Mouse (Mus musculus) left cerebral cortex, postnatal 25 days (tissue): ENCODE data around the gene B4galnt2. TPM values are rescaled to one million over a fixed set of nuclear protein-coding genes. Genes with fewer than 3 reads are reported as not detected.
A peak's percentile ranks its signal among the peaks of the same experiment; 100 is the strongest.

Experiments
- DNase-seq, 2 experiments: peaks; one replicate each; pipeline ENCODE4 v3.0.0; 2022; ENCODE audit warnings: low spot score in 2 of 2, mixed read lengths in 1 of 2
- intact Hi-C: fragments of 180-260 bp; cut with DNase I; formaldehyde crosslinking; loops from one replicate; pipeline ENCODE4 v1.15.1; 2025
- microRNA-seq, 2 experiments: library from miRNA; unstranded; fragments of <30 nt; microRNA quantifications; one replicate each; pipeline ENCODE4 v1.2.0; 2022
- total RNA-seq, 2 experiments: library from RNA; stranded (reverse); gene quantifications; 2 replicates each; pipeline ENCODE4 v1.2.3; 2021

The B4galnt2 gene
- total RNA-seq, 2 experiments from 2014 or later: not detected

DNA sequence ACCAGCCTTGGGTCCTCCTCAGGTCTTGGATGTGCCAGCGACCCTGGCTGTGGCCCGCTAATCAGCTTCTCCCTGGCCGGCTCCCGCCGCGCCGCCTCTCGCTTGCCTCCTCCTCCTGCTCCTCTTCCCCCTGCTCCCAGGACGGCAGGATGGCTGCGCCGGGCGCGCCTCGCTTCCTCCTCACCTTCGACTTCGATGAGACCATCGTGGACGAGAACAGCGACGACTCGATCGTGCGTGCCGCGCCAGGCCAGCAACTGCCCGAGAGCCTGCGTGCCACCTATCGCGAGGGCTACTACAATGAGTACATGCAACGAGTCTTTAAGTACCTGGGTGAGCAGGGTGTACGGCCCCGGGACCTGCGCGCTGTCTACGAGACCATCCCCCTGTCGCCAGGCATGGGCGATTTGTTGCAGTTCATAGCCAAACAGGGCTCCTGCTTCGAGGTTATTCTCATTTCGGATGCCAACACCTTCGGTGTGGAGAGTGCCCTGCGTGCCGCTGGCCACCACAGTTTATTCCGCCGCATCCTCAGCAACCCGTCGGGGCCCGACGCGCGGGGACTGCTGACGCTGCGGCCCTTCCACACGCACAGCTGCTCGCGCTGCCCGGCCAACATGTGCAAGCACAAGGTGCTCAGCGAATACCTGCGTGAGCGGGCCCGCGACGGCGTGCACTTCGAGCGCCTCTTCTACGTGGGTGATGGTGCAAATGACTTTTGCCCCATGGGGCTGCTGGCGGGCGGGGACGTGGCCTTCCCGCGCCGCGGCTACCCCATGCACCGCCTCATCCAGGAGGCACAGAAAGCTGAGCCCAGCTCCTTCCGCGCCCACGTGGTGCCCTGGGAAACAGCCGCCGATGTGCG, 84.0 kb downstream of the B4galnt2 start:
- DNase-seq: no peak
- intact Hi-C loops: no loop called here

DNA sequence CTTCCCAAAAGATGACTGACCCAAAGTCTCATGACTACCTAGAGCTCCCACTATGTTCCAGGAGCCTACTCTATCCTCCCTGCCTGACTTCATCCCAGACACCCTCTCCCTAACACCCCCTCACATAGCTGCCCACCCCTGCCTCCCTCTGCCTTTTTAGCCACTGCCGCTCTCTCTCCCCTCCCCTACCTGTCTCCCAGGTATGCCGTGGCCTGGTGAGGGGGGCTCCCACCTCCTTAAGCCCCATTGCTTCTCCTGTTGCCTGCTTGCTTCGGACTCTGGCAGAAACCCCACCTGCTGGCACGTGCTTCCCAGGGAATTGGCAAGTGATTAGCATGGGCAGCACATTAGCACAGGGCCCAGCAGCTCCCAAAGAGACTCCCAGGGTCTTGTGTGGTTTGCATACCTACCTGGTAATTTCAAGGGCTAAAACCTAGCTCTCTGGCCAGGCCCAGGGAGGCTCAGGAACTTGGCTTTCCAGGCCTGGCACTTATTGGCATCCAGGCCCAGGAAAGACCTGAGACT, 85.1 kb downstream of the B4galnt2 start:
- no peak for DNase-seq
- intact Hi-C loops: loop anchor here (5.0 to 10.0 kb wide), 3 partner anchors 145 to 298 kb away; partner anchors contain the start of gene Snf8

DNA sequence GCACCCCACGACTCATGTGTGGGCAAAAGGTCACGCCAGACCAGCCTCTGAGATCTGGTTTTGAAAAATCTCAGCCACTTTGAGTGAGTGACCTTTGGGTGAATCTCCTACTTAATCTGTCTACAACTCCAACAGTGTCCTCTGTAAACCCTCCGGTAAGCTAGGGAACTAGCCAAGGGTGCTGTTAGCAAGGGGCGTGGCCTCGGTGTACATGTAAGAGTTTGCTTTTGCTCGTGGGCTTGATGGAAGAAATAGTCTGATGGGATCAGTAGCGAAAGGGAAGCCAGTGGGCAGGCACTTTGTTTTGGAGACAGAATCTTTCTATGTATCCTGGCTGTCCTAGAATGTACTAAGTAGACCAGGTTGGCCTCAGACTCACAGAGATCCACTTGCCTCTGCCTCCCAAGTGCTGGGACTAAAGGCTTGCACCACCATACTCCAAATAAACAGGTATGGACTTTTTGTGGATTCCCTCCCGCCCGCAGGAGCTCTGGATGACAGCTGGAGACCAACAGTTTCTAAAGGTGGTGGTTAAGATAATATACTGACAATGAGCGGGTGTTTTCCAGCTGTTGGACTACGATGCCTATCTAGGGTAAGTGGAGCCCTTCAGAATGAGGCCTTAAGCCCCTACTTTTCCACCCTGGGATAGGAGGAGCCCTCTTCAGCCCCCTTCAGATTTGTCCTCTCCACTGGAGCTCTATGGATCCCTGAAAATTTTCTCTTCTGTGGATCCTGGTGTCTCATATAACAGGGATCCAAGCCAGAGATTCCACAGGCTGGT, 86.3 kb downstream of the B4galnt2 start:
- no peak for DNase-seq
- intact Hi-C loops: loop anchor here (1.0 to 10.0 kb wide), 4 partner anchors 25 to 299 kb away; partner anchors contain the start of gene Snf8

DNA sequence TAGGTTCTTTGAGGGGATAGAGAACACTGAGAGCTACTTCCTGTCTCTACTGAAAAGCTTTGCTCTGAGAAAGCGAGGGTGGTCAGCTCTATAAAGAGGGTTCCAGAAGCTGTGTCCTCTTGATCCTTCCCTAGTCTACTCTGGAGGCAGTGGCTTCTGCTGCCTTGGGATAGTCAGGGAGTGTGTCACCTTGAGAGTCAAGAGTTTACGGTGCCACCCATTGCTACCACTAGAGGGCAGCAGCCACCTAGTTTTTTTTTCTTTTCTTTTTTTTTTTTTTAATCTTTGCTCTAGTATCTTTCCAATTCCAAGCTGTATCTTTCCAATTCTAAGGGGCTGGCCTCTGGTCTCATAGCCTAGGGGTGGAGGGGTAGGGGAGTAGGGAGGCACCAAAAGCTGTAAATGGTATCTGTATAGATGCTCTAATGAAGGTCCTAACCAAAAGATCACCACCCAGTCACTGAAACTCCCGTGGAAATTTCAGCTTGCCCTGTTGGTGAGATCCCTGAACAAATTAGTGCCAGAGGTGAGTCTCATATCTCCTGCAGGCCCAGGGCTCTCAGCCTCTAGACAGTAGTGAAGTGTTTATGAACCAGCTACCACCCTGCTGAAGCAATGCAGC, 87.1 kb downstream of the B4galnt2 start:
- intact Hi-C loops: loop anchor here (1.0 to 10.0 kb wide), 4 partner anchors 26 to 300 kb away; partner anchors contain the start of gene Snf8

DNA sequence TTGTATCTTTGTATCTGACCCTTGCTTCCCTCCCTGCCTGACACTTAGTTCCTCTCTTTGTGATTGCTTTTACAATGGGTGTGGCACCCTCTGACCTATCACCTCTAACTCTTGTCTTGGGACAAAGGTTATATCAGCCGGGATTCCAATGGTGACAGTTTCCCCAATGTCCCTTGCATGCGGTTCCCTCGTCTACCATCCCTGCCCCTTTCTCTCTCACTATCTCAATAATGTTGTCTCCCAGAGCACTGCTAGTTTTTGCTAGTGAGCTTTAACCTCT, 87.6 kb downstream of the B4galnt2 start:
- DNase-seq: no peak
- intact Hi-C loops: loop anchor here (5.0 to 10.0 kb wide), 3 partner anchors 142 to 300 kb away; partner anchors contain the start of gene Snf8

More for the DNA sequence above, 87.1 kb downstream of the B4galnt2 start:
- peak; percentile 55 to 77 for DNase-seq

DNA sequence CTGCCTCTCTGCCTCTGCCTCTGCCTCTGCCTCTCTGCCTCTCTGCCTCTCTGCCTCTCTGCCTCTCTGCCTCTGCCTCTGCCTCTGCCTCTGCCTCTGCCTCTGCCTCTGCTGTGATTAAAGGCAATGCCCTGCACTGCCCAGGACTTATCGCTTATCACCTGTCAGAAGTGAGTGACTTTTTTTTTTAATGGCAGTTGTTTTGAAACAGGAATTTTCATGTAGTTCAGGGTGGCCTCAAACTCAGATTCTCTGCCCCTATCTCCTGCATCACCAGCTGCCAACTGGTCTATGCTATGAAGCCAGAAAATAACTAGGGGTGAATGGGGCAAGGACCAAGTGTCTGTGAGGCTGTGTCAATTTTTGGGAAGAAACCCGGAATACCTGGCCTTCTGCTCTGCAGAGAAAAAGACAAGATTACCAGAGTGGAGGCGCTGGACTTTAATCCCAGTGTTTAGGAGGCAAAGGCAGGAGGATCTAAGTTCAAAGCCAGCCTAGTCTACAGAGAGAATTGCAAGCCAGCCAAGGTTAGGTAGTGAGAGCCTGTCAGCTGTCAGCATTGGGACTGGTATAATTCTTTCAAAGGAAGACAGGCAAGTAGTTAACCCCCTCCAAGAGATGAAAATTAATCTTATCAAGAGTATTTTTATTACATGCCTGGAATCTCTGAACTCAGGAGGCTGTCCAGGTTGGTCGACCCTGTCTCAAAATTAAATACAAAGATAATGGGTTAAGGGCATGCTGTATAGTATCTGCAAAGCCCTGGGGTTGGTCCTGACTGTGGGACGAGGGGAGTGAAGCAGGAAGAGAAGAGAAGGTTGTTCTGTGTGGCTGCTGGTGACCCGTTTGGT, 88.1 kb downstream of the B4galnt2 start:
- intact Hi-C loops: loop anchor here (5.0 to 10.0 kb wide), 3 partner anchors 142 to 301 kb away; partner anchors contain the start of gene Snf8

DNA sequence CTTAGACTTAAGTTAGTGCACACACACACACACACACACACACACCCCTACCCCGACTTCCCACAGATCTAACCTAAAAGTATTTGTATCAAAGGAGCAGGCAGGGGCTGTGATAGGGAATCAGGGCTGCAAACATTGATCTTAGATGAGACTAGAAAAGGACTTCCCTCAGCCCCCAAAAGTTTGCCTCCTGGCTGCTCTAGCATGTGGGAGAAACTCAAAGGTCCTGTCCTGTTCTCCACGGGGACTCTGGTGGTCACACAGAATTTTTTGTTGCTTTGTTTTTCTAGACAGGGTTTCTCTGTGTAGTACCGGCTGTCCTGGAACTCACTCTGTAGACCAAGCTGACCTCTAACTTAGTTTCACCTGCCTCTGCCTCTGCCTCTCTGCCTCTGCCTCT, 89.1 kb downstream of the B4galnt2 start:
- intact Hi-C loops: loop anchor here (2.0 to 10.0 kb wide), 4 partner anchors 33 to 302 kb away; partner anchors contain the start of gene Snf8
- no peak for DNase-seq

More for the DNA sequence above, 88.1 kb downstream of the B4galnt2 start:
- no peak for DNase-seq

DNA sequence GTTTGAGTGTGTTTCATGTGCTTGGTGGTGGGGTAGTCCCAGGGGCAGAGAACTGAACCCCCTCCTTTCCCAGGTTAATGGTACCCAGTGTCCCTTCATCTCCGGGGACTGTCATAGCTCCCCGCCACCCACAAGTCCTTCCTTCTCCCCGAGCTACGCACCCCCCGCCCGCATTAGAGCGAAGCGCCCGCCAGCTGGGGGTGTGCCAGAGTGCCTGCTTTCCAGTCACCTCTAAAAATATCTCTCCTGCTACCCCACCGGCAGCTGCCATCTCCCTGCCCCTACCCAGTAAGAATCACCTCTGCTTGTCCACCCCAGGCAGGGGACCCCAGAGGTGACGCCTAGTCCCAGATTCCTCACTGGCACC, 89.8 kb downstream of the B4galnt2 start:
- intact Hi-C loops: loop anchor here (2.0 to 10.0 kb wide), 5 partner anchors 34 to 302 kb away; partner anchors contain the start of gene Snf8
- peak in 1 of 2 experiments; percentile 68 for DNase-seq

DNA sequence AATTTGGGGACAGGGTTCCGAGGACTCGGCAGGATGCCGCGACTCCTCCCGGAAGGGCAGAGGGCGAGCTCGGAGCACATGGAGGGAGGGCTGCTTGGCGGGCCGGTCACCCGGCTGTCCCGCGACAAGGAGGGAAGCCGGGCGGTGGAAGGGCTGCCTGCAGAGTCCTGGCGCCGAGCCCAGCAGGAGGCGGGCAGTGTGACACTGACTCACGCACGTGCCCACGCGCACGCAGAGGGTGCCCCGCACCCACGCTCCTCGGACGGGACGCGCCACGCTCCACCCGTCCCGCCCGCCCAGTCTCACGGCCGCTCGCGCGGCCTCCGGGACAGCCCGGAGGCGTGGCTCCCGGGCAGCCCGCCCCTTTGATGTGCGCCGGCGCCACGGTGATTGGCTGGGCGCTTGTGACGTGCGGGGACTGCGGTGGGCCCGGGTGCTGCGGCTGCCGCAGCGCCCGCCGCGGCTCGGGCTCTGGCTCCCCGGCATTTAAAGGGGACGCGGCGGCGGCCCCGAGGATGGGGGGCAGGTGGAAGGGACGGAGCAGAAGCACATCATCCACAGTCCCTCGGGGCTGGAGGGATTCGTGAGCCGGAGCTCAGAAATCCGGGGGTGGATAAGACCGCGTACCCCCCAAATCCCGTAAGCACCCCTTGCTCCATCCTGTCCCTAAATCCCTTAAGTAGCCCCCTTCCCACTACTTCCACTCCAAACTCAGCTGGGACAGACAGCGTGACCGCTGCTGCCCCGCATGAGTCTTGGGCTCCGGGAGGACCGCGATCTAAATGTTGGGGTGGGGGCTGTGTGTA, 90.4 kb downstream of the B4galnt2 start, which contains the start of gene Phospho1:
Gene Phospho1 (plus strand): TSS at position 429 of the 806 bp plus-strand sequence.
- DNase-seq: peak; percentile 91
- intact Hi-C loops: loop anchor here (2.0 to 10.0 kb wide), 3 partner anchors 35 to 139 kb away; no protein-coding TSS in a partner anchor

DNA sequence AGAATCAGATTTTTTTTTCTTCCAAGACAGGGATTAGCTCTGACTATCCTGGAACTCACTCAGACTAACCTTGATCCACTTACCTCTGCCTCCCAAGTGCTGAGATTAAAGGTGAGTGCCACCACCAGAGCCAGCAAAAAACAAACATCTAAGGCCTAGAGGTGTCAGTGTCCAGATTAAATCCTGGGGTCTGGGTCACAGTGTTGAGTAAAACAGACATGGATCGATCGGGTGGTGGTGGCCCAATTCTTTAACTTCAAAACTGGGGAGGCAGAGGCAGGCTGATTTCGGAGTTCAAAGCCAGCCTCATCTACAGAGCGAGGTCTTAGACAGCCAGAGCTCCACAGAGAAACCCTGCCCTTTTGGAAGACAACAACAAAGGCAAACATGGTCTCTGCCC, 92.3 kb downstream of the B4galnt2 start:
- intact Hi-C loops: loop anchor here (5.0 to 10.0 kb wide), 2 partner anchors 50 to 138 kb away; no protein-coding TSS in a partner anchor

DNA sequence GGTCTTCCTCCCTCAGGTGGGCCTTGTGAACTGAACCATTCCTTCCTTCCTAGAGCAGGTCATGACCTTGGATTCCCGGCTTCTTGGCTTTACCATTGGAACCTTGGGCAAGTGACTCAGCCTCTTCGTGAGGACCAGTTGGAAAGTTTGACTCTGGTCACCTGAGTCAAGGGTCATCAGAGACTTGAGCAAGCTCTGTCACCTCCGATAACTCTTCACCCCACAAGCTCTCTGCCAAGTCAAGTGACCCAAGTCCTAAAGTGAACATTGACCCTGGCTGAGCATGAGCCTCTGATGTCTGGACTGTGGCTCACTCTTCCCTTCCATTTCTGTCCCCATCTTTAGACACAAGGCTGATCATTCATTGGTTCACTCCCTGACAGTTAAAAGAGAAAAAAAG, 93.2 kb downstream of the B4galnt2 start:
- intact Hi-C loops: loop anchor here (5.0 to 10.0 kb wide), 2 partner anchors 49 to 137 kb away; no protein-coding TSS in a partner anchor

More for the DNA sequence above, 92.3 kb downstream of the B4galnt2 start:
- DNase-seq: no peak

DNA sequence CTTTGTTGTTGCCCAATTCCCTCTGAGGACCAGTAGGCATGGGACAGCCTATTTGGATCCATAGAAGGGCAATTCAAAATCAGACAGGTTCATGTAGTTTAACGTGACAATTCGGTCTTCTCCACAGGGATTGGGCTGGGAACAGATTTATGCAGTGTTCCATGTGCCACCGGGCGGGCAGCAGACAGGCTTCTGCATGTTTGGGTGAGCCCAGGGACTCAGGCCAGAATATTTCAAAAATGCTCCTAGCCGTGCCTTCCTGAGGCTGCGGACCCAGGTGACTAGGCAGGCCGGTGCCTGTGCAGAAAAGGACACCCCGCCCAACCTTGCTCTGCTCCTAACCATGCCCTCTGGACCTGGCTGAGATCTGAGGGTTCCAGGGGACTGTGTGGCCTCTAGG, 95.6 kb downstream of the B4galnt2 start:
- intact Hi-C loops: no loop called here
- DNase-seq: no peak

More for the DNA sequence above, 93.2 kb downstream of the B4galnt2 start:
- no peak for DNase-seq

Small RNAs within 50 kb of the gene (microRNA-seq; reads per million reads assigned to microRNA genes)
- 0 reads per million in 2 experiments for gene Mir3063

Other genes with a start within 250 kb of the B4galnt2 start
- gene Phb, start 247.9 kb downstream of the B4galnt2 start, total RNA-seq: 10 to 100 TPM; 80.2 to 81.4 TPM
- 10 to 100 TPM; 38.7 to 44.2 TPM for gene Zfp652, start 202.2 kb downstream of the B4galnt2 start, total RNA-seq
- gene B130006D01Rik, start 191.3 kb downstream of the B4galnt2 start, total RNA-seq: 1 to 10 TPM in 1 of 2 experiments, under 1 TPM in 1; 0.73 to 1.9 TPM
- gene Phospho1, start 90.4 kb downstream of the B4galnt2 start, total RNA-seq: 10 to 100 TPM; 69.9 to 71.8 TPM
- gene Gngt2, start 77.7 kb downstream of the B4galnt2 start, total RNA-seq: 1 to 10 TPM; 2.6 to 3.2 TPM
- 1 to 10 TPM; 6.4 to 6.5 TPM for gene Abi3, start 72.4 kb downstream of the B4galnt2 start, total RNA-seq
- gene Igf2bp1, start 91.0 kb upstream of the B4galnt2 start, total RNA-seq: under 1 TPM; 0.18 to 0.34 TPM
- not detected for gene Gip, start 109.7 kb upstream of the B4galnt2 start, total RNA-seq
- 10 to 100 TPM; 95.0 to 97.4 TPM for gene Snf8, start 120.0 kb upstream of the B4galnt2 start, total RNA-seq
- 10 to 100 TPM; 54.9 to 58.7 TPM for gene Ube2z, start 150.5 kb upstream of the B4galnt2 start, total RNA-seq
- gene Atp5g1, start 160.8 kb upstream of the B4galnt2 start, total RNA-seq: 100 to 1,000 TPM; 435 to 483 TPM
- not detected for gene Calcoco2, start 197.1 kb upstream of the B4galnt2 start, total RNA-seq
- not detected for gene Ttll6, start 218.9 kb upstream of the B4galnt2 start, total RNA-seq